18 mouse cellular contexts compared by ENCODE assay signal in the genomic region with DNA sequence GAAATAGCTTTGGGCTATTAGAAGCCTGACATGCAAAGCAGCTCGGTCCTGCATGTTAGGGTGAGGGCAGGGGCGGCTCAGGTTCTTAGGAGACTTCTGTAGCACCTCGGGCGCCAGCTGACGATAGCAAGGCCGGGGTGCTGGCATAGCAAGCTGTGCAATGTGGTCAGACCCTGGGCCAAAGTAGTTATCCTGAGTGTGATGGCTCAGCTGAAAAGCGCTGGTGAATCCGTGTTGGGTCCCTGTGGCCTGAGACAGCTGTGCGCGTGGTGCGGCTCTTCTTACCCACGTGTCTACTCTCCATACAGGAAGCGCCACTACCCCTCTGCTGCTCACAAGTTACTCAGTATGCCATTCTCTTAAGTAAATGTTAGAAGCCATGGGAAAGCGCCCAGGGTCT.
DNase-seq lines count a peak whose midpoint lies in the region; ATAC-seq and TF ChIP-seq lines count a peak whose summit lies in the region.
"Had no signal": no experiment of that assay in that cellular context is flagged by ENCODE, and none has a peak within 500 bp of the region (broad histone marks: within the 10 kb centered on the region; RNA-seq: fewer than 3 reads in every experiment).

No protein-coding gene starts in this region.

- no peaks in the 10 kb centered on the region for H3K36me3 ChIP-seq in forebrain, embryonic 14.5 days (ENCODE audit: control insufficient read depth, insufficient read depth, low read length)
- H3K36me3 ChIP-seq in forebrain, postnatal 0 days (ENCODE audit: insufficient read depth) = no peaks in the 10 kb centered on the region
- no peaks in the 10 kb centered on the region for H3K36me3 ChIP-seq in hindbrain, embryonic 14.5 days (replicated peaks; ENCODE audit: control insufficient read depth, insufficient read depth)
- no peaks in the 10 kb centered on the region for H3K36me3 ChIP-seq in hindbrain, embryonic 11.5 days (ENCODE audit: control insufficient read depth, insufficient read depth, low read length)
- no peaks in the 10 kb centered on the region for H3K36me3 ChIP-seq in neural tube, embryonic 13.5 days
- H3K36me3 ChIP-seq in neural tube, embryonic 15.5 days = no peaks in the 10 kb centered on the region
- H3K36me3 ChIP-seq: hindbrain, embryonic 15.5 days had no signal

- no peak for ATAC-seq in forebrain, embryonic 14.5 days
- no peak for ATAC-seq in forebrain, postnatal 0 days
- 0 out of 2 replicates have a peak, but pooled peaks have one; percentile 27 for ATAC-seq in hindbrain, embryonic 14.5 days (ENCODE audit: low FRiP score)
- ATAC-seq in hindbrain, embryonic 11.5 days (ENCODE audit: low FRiP score) = no peak
- ATAC-seq in neural tube, embryonic 13.5 days (ENCODE audit: low read depth) = 0 out of 2 replicates have a peak, but pooled peaks have one; percentile 8
- ATAC-seq in neural tube, embryonic 15.5 days (ENCODE audit: low FRiP score) = no peak
- ATAC-seq: Patski had no signal

- 89% methylated on average over 14 of the region's 14 CpGs for WGBS in forebrain, embryonic 14.5 days
- 90% methylated on average over 14 of the region's 14 CpGs for WGBS in forebrain, postnatal 0 days
- 86% methylated on average over 14 of the region's 14 CpGs for WGBS in hindbrain, embryonic 14.5 days
- 91% methylated on average over 14 of the region's 14 CpGs for WGBS in hindbrain, embryonic 11.5 days
- whole genome bisulfite sequencing in neural tube, embryonic 13.5 days = 84% methylated on average over 14 of the region's 14 CpGs
- 86% methylated on average over 14 of the region's 14 CpGs for WGBS in neural tube, embryonic 15.5 days

- H3K4me3 ChIP-seq in forebrain, embryonic 14.5 days (ENCODE audit: low read depth, low read length) = no peak overlapping the region
- H3K4me3 ChIP-seq in forebrain, postnatal 0 days (ENCODE audit: low read depth, low read length) = no peak overlapping the region
- H3K4me3 ChIP-seq in hindbrain, embryonic 14.5 days (replicated peaks; ENCODE audit: low read length) = no peak overlapping the region
- no peak overlapping the region for H3K4me3 ChIP-seq in hindbrain, embryonic 11.5 days (ENCODE audit: low read depth, low read length)
- no peak overlapping the region for H3K4me3 ChIP-seq in neural tube, embryonic 13.5 days
- H3K4me3 ChIP-seq in neural tube, embryonic 15.5 days (replicated peaks) = no peak overlapping the region
- H3K4me3 ChIP-seq: embryonic facial prominence, embryonic 10.5 days; forebrain, embryonic 13.5 days; heart, embryonic 13.5 days; hindbrain, embryonic 15.5 days had no signal

- no peak for TF ChIP-seq CTCF in forebrain, postnatal 0 days (IDR thresholded peaks at IDR 0.05; ENCODE audit: low read depth)

- H3K4me2 ChIP-seq in forebrain, embryonic 14.5 days (ENCODE audit: low read length) = no peak overlapping the region
- H3K4me2 ChIP-seq in forebrain, postnatal 0 days (ENCODE audit: low read depth) = no peak overlapping the region
- no peak overlapping the region for H3K4me2 ChIP-seq in hindbrain, embryonic 14.5 days (replicated peaks)
- H3K4me2 ChIP-seq in hindbrain, embryonic 11.5 days (replicated peaks; ENCODE audit: low read depth, low read length) = no peak overlapping the region
- no peak overlapping the region for H3K4me2 ChIP-seq in neural tube, embryonic 13.5 days
- no peak overlapping the region for H3K4me2 ChIP-seq in neural tube, embryonic 15.5 days
- H3K4me2 ChIP-seq: forebrain, embryonic 13.5 days; heart, embryonic 13.5 days; hindbrain, embryonic 15.5 days had no signal

- peaks cover 8% of the 10 kb centered on the region; the same call in 1 of the 2 replicates for H3K4me1 ChIP-seq in forebrain, embryonic 14.5 days (ENCODE audit: control insufficient read depth, insufficient read depth, low read length)
- H3K4me1 ChIP-seq in forebrain, postnatal 0 days (ENCODE audit: insufficient read depth) = peaks cover 7% of the 10 kb centered on the region; the same call in 1 of the 2 replicates
- peaks cover 12% of the 10 kb centered on the region for H3K4me1 ChIP-seq in hindbrain, embryonic 14.5 days (replicated peaks; ENCODE audit: control insufficient read depth, insufficient read depth, low read length)
- H3K4me1 ChIP-seq in hindbrain, embryonic 11.5 days (replicated peaks; ENCODE audit: control insufficient read depth, insufficient read depth, low read length) = no peaks in the 10 kb centered on the region
- peaks cover 14% of the 10 kb centered on the region for H3K4me1 ChIP-seq in neural tube, embryonic 13.5 days (replicated peaks)
- peaks cover 11% of the 10 kb centered on the region for H3K4me1 ChIP-seq in neural tube, embryonic 15.5 days
- H3K4me1 ChIP-seq: embryonic facial prominence, embryonic 10.5 days; heart, embryonic 13.5 days had no signal

- H3K9ac ChIP-seq in forebrain, embryonic 14.5 days (ENCODE audit: low read length) = no peak overlapping the region
- H3K9ac ChIP-seq in forebrain, postnatal 0 days = no peak overlapping the region
- H3K9ac ChIP-seq in hindbrain, embryonic 14.5 days = no peak overlapping the region
- no peak overlapping the region for H3K9ac ChIP-seq in hindbrain, embryonic 11.5 days (ENCODE audit: low read depth, low read length)
- H3K9ac ChIP-seq in neural tube, embryonic 13.5 days = no peak overlapping the region
- H3K9ac ChIP-seq in neural tube, embryonic 15.5 days (replicated peaks) = no peak overlapping the region
- H3K9ac ChIP-seq: forebrain, embryonic 13.5 days; heart, embryonic 13.5 days; hindbrain, embryonic 15.5 days had no signal

- DNase-seq in forebrain, embryonic 14.5 days (ENCODE audit: low spot score) = no peak
- DNase-seq in forebrain, postnatal 0 days = no peak
- DNase-seq in hindbrain, embryonic 14.5 days (ENCODE audit: low spot score) = no peak
- DNase-seq in hindbrain, embryonic 11.5 days (ENCODE audit: low spot score) = no peak
- DNase-seq in kidney, adult 18-20 months = no peak
- DNase-seq: adrenal gland, adult 2 months; adrenal gland, postnatal 25 days; cerebellum, adult 2 months; gastrocnemius, postnatal 10 days; heart, postnatal 36 days had no signal

- no peaks in the 10 kb centered on the region for H3K9me3 ChIP-seq in forebrain, embryonic 14.5 days (replicated peaks; ENCODE audit: control insufficient read depth, low read length)
- no peaks in the 10 kb centered on the region for H3K9me3 ChIP-seq in forebrain, postnatal 0 days (ENCODE audit: low read length)
- no peaks in the 10 kb centered on the region for H3K9me3 ChIP-seq in hindbrain, embryonic 14.5 days (ENCODE audit: control insufficient read depth, low read length)
- no peaks in the 10 kb centered on the region for H3K9me3 ChIP-seq in hindbrain, embryonic 11.5 days (ENCODE audit: control insufficient read depth, low read length)
- no peaks in the 10 kb centered on the region for H3K9me3 ChIP-seq in neural tube, embryonic 13.5 days
- H3K9me3 ChIP-seq in neural tube, embryonic 15.5 days (replicated peaks) = no peaks in the 10 kb centered on the region
- H3K9me3 ChIP-seq: embryonic facial prominence, embryonic 10.5 days; forebrain, embryonic 13.5 days; heart, embryonic 13.5 days; hindbrain, embryonic 15.5 days had no signal

- H3K27ac ChIP-seq in forebrain, embryonic 14.5 days (ENCODE audit: low read depth, low read length) = 0 out of 2 replicates have a peak overlapping the region, but pooled peaks have one; percentile 11
- H3K27ac ChIP-seq in forebrain, postnatal 0 days (ENCODE audit: low read depth, low read length) = no peak overlapping the region
- H3K27ac ChIP-seq in hindbrain, embryonic 14.5 days = peak overlapping the region; percentile 33; the same call in 1 of the 2 replicates
- no peak overlapping the region for H3K27ac ChIP-seq in hindbrain, embryonic 11.5 days (ENCODE audit: low read depth, low read length)
- no peak overlapping the region for H3K27ac ChIP-seq in neural tube, embryonic 13.5 days (replicated peaks)
- H3K27ac ChIP-seq in neural tube, embryonic 15.5 days (replicated peaks) = no peak overlapping the region
- H3K27ac ChIP-seq: embryonic facial prominence, embryonic 10.5 days; heart, embryonic 13.5 days; hindbrain, embryonic 15.5 days had no signal

- H3K27me3 ChIP-seq in forebrain, embryonic 14.5 days (replicated peaks; ENCODE audit: control insufficient read depth, insufficient read depth, low read length) = no peaks in the 10 kb centered on the region
- no peaks in the 10 kb centered on the region for H3K27me3 ChIP-seq in forebrain, postnatal 0 days (ENCODE audit: insufficient read depth, low read length)
- no peaks in the 10 kb centered on the region for H3K27me3 ChIP-seq in hindbrain, embryonic 14.5 days (ENCODE audit: control insufficient read depth, insufficient read depth, low read length)
- no peaks in the 10 kb centered on the region for H3K27me3 ChIP-seq in hindbrain, embryonic 11.5 days (ENCODE audit: control insufficient read depth, insufficient read depth, low read length)
- no peaks in the 10 kb centered on the region for H3K27me3 ChIP-seq in neural tube, embryonic 13.5 days
- no peaks in the 10 kb centered on the region for H3K27me3 ChIP-seq in neural tube, embryonic 15.5 days (replicated peaks)
- H3K27me3 ChIP-seq: CH12.LX; forebrain, embryonic 13.5 days; heart, embryonic 13.5 days; hindbrain, embryonic 15.5 days; Patski had no signal

Comparison
In these comparisons a context has a peak if more than half of its experiments do, and no peak if none do; other contexts are left out.
1. ATAC-seq: peak in hindbrain, embryonic 14.5 days (single experiment) and neural tube, embryonic 13.5 days (single experiment); none in forebrain, embryonic 14.5 days (single experiment), forebrain, postnatal 0 days (single experiment), hindbrain, embryonic 11.5 days (single experiment) and neural tube, embryonic 15.5 days (single experiment).
2. H3K27ac ChIP-seq: peak in forebrain, embryonic 14.5 days (single experiment) and hindbrain, embryonic 14.5 days (single experiment); none in forebrain, postnatal 0 days (single experiment), hindbrain, embryonic 11.5 days (single experiment), neural tube, embryonic 13.5 days (single experiment) and neural tube, embryonic 15.5 days (single experiment).